Mouse (Mus musculus) bone marrow macrophage, adult 2 months (primary cell): ENCODE results near the gene Acsf2.

ENCODE experiments used
- CTCF ChIP-seq: IDR thresholded peaks from 2 replicates; pipeline ENCODE4 v1.5.1; 2012; ENCODE audit warnings: low read depth, mild to moderate bottlenecking, low read length, moderate library complexity
- POLR2A ChIP-seq: IDR thresholded peaks from 2 replicates; pipeline ENCODE4 v1.6.1; 2012; ENCODE audit warnings: mild to moderate bottlenecking, low read depth, low read length, borderline replicate concordance

GRCm38 (mm10) chr11:94596311-94596852, 5.3 kb downstream of the Acsf2 start:
- no peak for TF ChIP-seq POLR2A
- no peak for TF ChIP-seq CTCF
